Mouse (Mus musculus) heart, postnatal 10 days (tissue): Measurements from ENCODE around the gene Spdye4c. TPM values are rescaled to one million over a fixed set of nuclear protein-coding genes. Genes with fewer than 3 reads are reported as not detected.

Experiments
- DNase-seq, 2 experiments: peaks; one replicate each; pipeline ENCODE4 v3.0.0; 2021
- intact Hi-C: fragments of 180-260 bp; cut with DNase I; formaldehyde crosslinking; loops from one replicate; pipeline ENCODE4 v1.15.1; 2025
- total RNA-seq, 2 experiments: library from RNA; stranded (reverse); gene quantifications; 2 replicates each; pipeline ENCODE4 v1.2.3; 2021

Gene Spdye4c
- total RNA-seq, 2 experiments from 2014 or later = not detected

- DNase-seq = no peak
- intact Hi-C loops = no loop called here
These were observed 1.3 kb downstream of the Spdye4c start for GRCm38 (mm10) chr2:128592301-128592700.

GRCm38 (mm10) chr2:128601534-128601933, 10.5 kb downstream of the Spdye4c start:
- no peak for DNase-seq
- intact Hi-C loops = no loop called here

DNA sequence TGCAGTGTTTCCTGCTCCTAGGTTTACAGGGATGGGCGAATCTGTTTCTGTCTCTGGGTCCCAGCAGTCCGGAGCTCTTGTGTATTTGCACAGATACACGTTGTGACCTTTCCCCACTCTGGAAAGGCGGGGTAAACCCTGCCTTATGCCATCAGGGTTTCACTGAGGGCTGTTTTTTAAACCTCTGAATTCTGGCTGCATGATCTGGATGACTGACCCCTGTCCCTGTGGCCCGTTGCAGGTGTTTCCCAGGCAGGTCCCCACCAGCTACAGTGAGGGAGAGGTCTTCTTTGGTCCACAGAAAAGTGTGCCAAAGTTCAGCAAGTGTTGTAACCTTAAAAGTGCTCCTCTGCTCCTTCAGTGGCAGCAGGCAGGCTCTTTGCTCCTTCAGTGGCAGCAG, 18.3 kb downstream of the Spdye4c start:
- intact Hi-C loops = no loop called here
- DNase-seq = no peak

DNA sequence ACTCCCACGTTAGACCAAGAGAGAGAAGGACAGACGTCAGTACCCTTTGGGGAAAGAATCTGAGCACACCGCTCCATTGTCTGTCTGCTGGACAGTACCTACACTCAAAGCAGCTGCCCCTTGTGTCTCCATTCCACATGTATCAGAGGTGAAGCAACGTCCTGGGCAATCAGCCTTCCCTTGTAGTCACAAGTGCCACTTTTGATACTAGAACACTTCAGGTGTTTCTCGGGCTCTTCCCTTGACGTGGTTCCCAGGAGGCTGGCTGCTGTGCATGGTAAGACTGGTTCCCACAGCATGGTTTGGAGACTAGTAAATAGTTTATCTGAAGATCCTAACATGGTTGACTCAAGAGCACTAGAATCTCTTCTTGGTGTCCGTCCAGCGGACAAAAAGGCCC, 20.2 kb downstream of the Spdye4c start:
- no peak for DNase-seq
- intact Hi-C loops = no loop called here

DNA sequence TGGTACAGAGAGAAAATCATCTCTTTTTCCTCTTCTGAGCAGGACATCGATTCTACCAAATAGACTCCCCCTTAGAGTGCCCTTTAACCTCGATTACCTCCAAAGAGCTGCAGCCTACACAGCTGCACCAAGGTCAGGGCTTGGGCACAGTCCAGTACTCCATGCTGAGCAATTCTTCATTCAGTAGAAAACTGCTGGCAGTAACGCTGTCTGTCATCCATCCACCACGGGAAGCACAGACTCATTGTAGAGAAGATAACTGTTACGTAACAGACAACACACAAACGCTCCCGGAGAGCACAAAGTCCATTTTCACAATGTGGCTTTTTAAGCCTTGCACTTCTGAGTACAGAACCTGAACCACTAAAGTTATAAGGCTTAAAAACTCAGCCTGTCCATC, 21.3 kb downstream of the Spdye4c start:
- no peak for DNase-seq
- intact Hi-C loops = no loop called here

DNA sequence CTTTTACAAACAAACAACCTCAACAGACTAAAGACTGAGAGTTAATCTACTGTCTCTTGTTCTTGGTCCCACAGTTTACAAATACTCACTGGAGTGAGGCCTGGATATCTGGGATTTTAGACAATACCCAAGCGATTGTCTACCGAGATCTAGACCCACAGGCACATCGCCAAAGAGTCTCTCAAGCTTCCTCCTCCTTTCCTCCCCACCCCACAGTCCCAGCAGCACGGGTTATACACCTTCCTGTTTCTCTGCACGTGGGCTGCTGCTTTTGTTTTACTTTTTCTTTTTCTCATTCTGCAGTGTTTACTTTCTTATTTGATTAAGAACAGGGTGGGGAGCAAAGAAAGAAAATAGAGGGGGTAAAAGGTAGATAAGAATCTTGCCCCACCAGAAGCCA, 22.4 kb downstream of the Spdye4c start:
- intact Hi-C loops = no loop called here
- peak; percentile 23 to 27 for DNase-seq

DNA sequence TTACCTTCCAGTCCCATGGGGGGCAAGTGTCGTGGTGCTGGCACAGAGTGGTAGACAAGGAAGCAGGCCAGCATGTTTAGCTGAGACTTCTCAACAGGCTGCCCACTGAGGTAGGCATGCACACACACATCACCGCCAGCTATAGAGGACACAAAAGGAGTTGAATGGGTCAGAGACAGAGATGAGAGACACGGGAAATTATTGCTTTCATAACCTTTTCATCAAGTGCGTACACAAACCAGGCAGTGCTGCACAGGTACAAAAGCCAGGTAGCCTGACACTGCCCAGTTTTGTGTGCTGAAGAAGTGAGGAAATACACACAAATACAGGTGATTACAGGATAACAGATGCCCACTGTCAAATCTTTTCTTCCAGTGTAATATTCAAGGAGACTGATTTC, 24.4 kb downstream of the Spdye4c start:
- intact Hi-C loops = no loop called here
- no peak for DNase-seq

DNA sequence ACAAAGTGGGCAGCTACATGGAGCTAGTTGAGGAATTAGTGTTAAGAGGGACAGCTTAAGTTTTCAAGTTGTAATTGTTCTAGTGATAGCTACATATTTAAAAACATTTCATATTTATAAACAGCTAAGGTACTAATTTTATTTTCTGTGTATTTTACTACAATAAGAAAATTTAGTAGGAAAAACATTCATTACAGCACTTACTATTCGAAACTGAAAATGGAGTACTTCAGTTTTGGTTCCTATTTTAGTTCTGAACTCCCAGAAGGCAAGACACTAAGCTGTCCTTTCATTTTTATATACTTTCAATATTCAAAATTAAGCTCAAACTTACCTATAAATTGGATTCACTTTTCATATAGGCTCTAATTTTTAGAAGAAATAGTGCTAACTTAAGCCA, 29.6 kb downstream of the Spdye4c start:
- intact Hi-C loops = no loop called here
- no peak for DNase-seq

Other genes with a start within 250 kb of the Spdye4c start
- gene Anapc1, start 96.2 kb downstream of the Spdye4c start, total RNA-seq = 10 to 100 TPM; 62.8 to 63.9 TPM
- gene Mertk, start 107.7 kb downstream of the Spdye4c start, total RNA-seq = 1 to 10 TPM; 5.2 to 6.7 TPM
- 10 to 100 TPM; 24.0 to 25.5 TPM for gene Tmem87b, start 226.9 kb downstream of the Spdye4c start, total RNA-seq